Mouse (Mus musculus): Measurements from ENCODE around the gene Adgrl2. TPM values are rescaled to one million over a fixed set of nuclear protein-coding genes. Genes with fewer than 3 reads are reported as not detected.
A peak's percentile ranks its signal among the peaks of the same experiment; 100 is the strongest.

The Adgrl2 gene
- total and polyA plus RNA-seq, 3 experiments, result 0.34 to 6.6 (median 3.2) TPM

GRCm38 (mm10) chr3:148838095-148838834, 152.1 kb downstream of the Adgrl2 start:
- Histone ChIP-seq H3K79me2 (replicated peaks; ENCODE audit: control insufficient read depth, extremely low read depth, insufficient read depth, poor library complexity, severe bottlenecking) (no peaks in the 10 kb centered on the region), H3K9ac (ENCODE audit: insufficient read depth, low read depth) (no peak overlapping the region), H3K4me1 (ENCODE audit: control insufficient read depth in 1 of 2, insufficient read depth in 2 of 2) (peaks cover 0 to 4% of the 10 kb centered on the region in 2 experiments; a peak in 3 of 4 replicates), H3K36me3 (replicated peaks in 1 of 2; ENCODE audit: control insufficient read depth in 1 of 2, insufficient read depth in 1 of 2, low read length in 1 of 2) (peaks cover 0 to 4% of the 10 kb centered on the region in 2 experiments), H3K4me3 (replicated peaks in 1 of 3; ENCODE audit: low read depth in 2 of 3, low read length in 2 of 3, poor library complexity in 1 of 3) (no peak overlapping the region), H3K27me3 (replicated peaks) (no peaks in the 10 kb centered on the region), H3K27ac (ENCODE audit: insufficient read depth, low read depth) (no peak overlapping the region), H3K4me2 (ENCODE audit: insufficient read depth, low read depth, poor library complexity, severe bottlenecking) (no peak overlapping the region), H3K9me3 (replicated peaks; ENCODE audit: low read length) (no peaks in the 10 kb centered on the region)
- dilution Hi-C loops (cut with MboI; ENCODE audit: extremely low pct_ligation_motif_present, extremely low pct_unique_long_range_greater_than_20kb, low sequenced_read_pairs), result no loop called here
- TF ChIP-seq RAD21 (IDR thresholded peaks at IDR 0.05; ENCODE audit: low read depth, low read length) (no peak), MAFK (IDR thresholded peaks at IDR 0.05; ENCODE audit: insufficient replicate concordance, low read length) (peak; percentile 52; the same call in 1 of the 2 replicates)
- in situ Hi-C loops (cut with MboI; ENCODE audit: low pct_ligation_motif_present, low pct_unique_long_range_greater_than_20kb, low sequenced_read_pairs), result no loop called here
- no peak for DNase-seq (ENCODE audit: extremely low read depth)

- Histone ChIP-seq H3K27me3 (replicated peaks) (no peaks in the 10 kb centered on the region), H3K4me1 (ENCODE audit: control insufficient read depth in 1 of 2, insufficient read depth in 2 of 2) (peaks cover 0 to 7% of the 10 kb centered on the region in 2 experiments; a peak in 3 of 4 replicates), H3K9me3 (replicated peaks; ENCODE audit: low read length) (no peaks in the 10 kb centered on the region), H3K79me2 (replicated peaks; ENCODE audit: control insufficient read depth, extremely low read depth, insufficient read depth, poor library complexity, severe bottlenecking) (no peaks in the 10 kb centered on the region), H3K27ac (ENCODE audit: insufficient read depth, low read depth) (no peak overlapping the region), H3K9ac (ENCODE audit: insufficient read depth, low read depth) (no peak overlapping the region), H3K36me3 (replicated peaks in 1 of 2; ENCODE audit: control insufficient read depth in 1 of 2, insufficient read depth in 1 of 2, low read length in 1 of 2) (peaks cover 0 to 4% of the 10 kb centered on the region in 2 experiments), H3K4me3 (replicated peaks in 1 of 3; ENCODE audit: low read depth in 2 of 3, low read length in 2 of 3, poor library complexity in 1 of 3) (no peak overlapping the region), H3K4me2 (ENCODE audit: insufficient read depth, low read depth, poor library complexity, severe bottlenecking) (no peak overlapping the region)
- TF ChIP-seq USF2 (conservative IDR thresholded peaks at IDR 0.05; ENCODE audit: low read depth, low read length) (no peak), CTCF (conservative IDR thresholded peaks at IDR 0.05 in 1 of 2, IDR thresholded peaks at IDR 0.05 in 1 of 2; ENCODE audit: low read depth in 2 of 2, low read length in 2 of 2) (no peak), MEF2A (IDR thresholded peaks at IDR 0.05; ENCODE audit: borderline replicate concordance, low read depth, low read length) (no peak), POLR2A (IDR thresholded peaks at IDR 0.05; ENCODE audit: low read depth, low read length) (no peak), EP300 (IDR thresholded peaks at IDR 0.05; ENCODE audit: low read length) (no peak), ZMIZ1 (IDR thresholded peaks at IDR 0.05; ENCODE audit: low read depth, low read length) (no peak), BHLHE40 (IDR thresholded peaks at IDR 0.05; ENCODE audit: low read depth, low read length) (no peak), HCFC1 (IDR thresholded peaks at IDR 0.05; ENCODE audit: low read depth, low read length) (no peak), RCOR1 (conservative IDR thresholded peaks at IDR 0.05; ENCODE audit: low read depth, low read length) (no peak), KAT2A (IDR thresholded peaks at IDR 0.05; ENCODE audit: insufficient replicate concordance, low read length) (no peak), CHD1 (IDR thresholded peaks at IDR 0.05; ENCODE audit: low read depth, low read length) (no peak), JUN (IDR thresholded peaks at IDR 0.05; ENCODE audit: insufficient read depth, low read depth, low read length) (no peak), UBTF (IDR thresholded peaks at IDR 0.05; ENCODE audit: low read depth, low read length) (no peak), SMC3 (IDR thresholded peaks at IDR 0.05; ENCODE audit: low read depth, low read length) (no peak)
- DNase-seq (ENCODE audit: extremely low read depth), result no peak
- in situ Hi-C loops (cut with MboI; ENCODE audit: low pct_ligation_motif_present, low pct_unique_long_range_greater_than_20kb, low sequenced_read_pairs), result no loop called here
- dilution Hi-C loops (cut with MboI; ENCODE audit: extremely low pct_ligation_motif_present, extremely low pct_unique_long_range_greater_than_20kb, low sequenced_read_pairs), result no loop called here
These were observed 155.2 kb downstream of the Adgrl2 start for GRCm38 (mm10) chr3:148835136-148835535.

Measured in CH12.LX (cell line).